In the genomic region with DNA sequence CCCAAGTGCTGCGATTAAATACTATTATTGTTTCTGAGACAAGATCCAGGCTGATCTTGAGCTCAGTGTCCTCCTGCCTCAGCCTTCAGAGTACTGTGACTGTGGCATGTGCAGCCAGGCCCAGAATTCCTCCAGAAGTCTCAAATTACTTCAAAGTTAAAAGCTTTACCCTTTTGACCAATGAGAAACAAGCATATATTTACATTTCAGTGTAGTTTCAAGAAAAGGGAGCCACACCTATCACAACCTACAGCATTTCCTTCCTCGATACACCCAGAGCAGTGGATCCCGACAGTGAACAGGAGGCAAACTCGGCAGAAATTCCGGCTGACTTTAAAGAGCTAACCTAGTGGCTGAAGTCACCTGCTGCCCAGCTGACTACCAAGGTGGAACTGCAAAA, we compare ENCODE assay signal across 28 mouse cellular contexts. TPM values are rescaled to one million over a fixed set of nuclear protein-coding genes. Genes with fewer than 3 reads are reported as not detected.
DNase-seq lines count a peak whose midpoint lies in the region; ATAC-seq and TF ChIP-seq lines count a peak whose summit lies in the region.
"Had no signal": no experiment of that assay in that cellular context is flagged by ENCODE, and none has a peak within 500 bp of the region (broad histone marks: within the 10 kb centered on the region; RNA-seq: fewer than 3 reads in every experiment).

No protein-coding gene starts in this region.

- no peaks in the 10 kb centered on the region for H3K27me3 ChIP-seq in ES-Bruce4 (ENCODE audit: control insufficient read depth, insufficient read depth, low read length, poor library complexity, severe bottlenecking)
- H3K27me3 ChIP-seq in stomach, postnatal 0 days (ENCODE audit: control insufficient read depth, insufficient read depth, low read length) = no peaks in the 10 kb centered on the region; the same call in 1 of the 2 replicates

- no peaks in the 10 kb centered on the region; the same call in 1 of the 2 replicates for H3K9me3 ChIP-seq in ES-Bruce4 (replicated peaks; ENCODE audit: control insufficient read depth, insufficient read depth, low read length, poor library complexity, severe bottlenecking)
- no peaks in the 10 kb centered on the region for H3K9me3 ChIP-seq in stomach, postnatal 0 days (ENCODE audit: control insufficient read depth, low read length)
- H3K9me3 ChIP-seq: embryonic facial prominence, embryonic 12.5 days; forebrain, embryonic 13.5 days; forebrain, embryonic 15.5 days; G1E had no signal

- intact Hi-C loops in heart, postnatal 14 days (cut with DNase I) = no loop called here

- H3K27ac ChIP-seq in ES-Bruce4 (ENCODE audit: insufficient read depth, low read length) = peak overlapping the region; percentile 37
- no peak overlapping the region for H3K27ac ChIP-seq in stomach, postnatal 0 days (replicated peaks)
- H3K27ac ChIP-seq: embryonic facial prominence, embryonic 10.5 days; embryonic facial prominence, embryonic 12.5 days; forebrain, embryonic 13.5 days; forebrain, embryonic 15.5 days had no signal

- H3K9ac ChIP-seq in ES-Bruce4 (ENCODE audit: low read depth, poor library complexity, severe bottlenecking) = no peak overlapping the region
- H3K9ac ChIP-seq in stomach, postnatal 0 days (ENCODE audit: low read length) = no peak overlapping the region
- H3K9ac ChIP-seq: embryonic facial prominence, embryonic 12.5 days; forebrain, embryonic 13.5 days; forebrain, embryonic 15.5 days; forebrain, postnatal 0 days had no signal

- no peaks in the 10 kb centered on the region for H3K36me3 ChIP-seq in ES-Bruce4 (ENCODE audit: control insufficient read depth, insufficient read depth, low read length, poor library complexity, severe bottlenecking)
- H3K36me3 ChIP-seq in stomach, postnatal 0 days (ENCODE audit: control insufficient read depth, insufficient read depth, low read length) = no peaks in the 10 kb centered on the region
- H3K36me3 ChIP-seq: embryonic facial prominence, embryonic 10.5 days; embryonic facial prominence, embryonic 12.5 days; forebrain, embryonic 15.5 days; G1E had no signal

- no peak for TF ChIP-seq EP300 in ES-Bruce4 (IDR thresholded peaks at IDR 0.05; ENCODE audit: insufficient read depth, low read depth, low read length)
- TF ChIP-seq EP300 in stomach, postnatal 0 days (optimal IDR thresholded peaks at IDR 0.05) = no peak

- no peak for TF ChIP-seq CTCF in ES-Bruce4 (IDR thresholded peaks at IDR 0.05; ENCODE audit: low read depth, low read length)
- no peak for TF ChIP-seq CTCF in stomach, postnatal 0 days (IDR thresholded peaks at IDR 0.05; ENCODE audit: low read depth)

- no peak for TF ChIP-seq POLR2A in ES-Bruce4 (IDR thresholded peaks at IDR 0.05; ENCODE audit: insufficient read depth, low read length)

- no peak overlapping the region for H3K4me3 ChIP-seq in ES-Bruce4 (ENCODE audit: low read depth, low read length)
- H3K4me3 ChIP-seq in stomach, postnatal 0 days (ENCODE audit: low read depth, low read length) = no peak overlapping the region
- H3K4me3 ChIP-seq: embryonic facial prominence, embryonic 10.5 days; embryonic facial prominence, embryonic 12.5 days; forebrain, embryonic 13.5 days; forebrain, embryonic 15.5 days had no signal

- ATAC-seq in stomach, postnatal 0 days (ENCODE audit: low FRiP score, low TSS enrichment) = peak; percentile 18; the same call in 1 of the 2 replicates
- ATAC-seq: CD4-positive, CD25-positive, alpha-beta regulatory T cell, adult 4 months; forebrain, embryonic 13.5 days; forebrain, embryonic 15.5 days; forebrain, postnatal 0 days; Patski had no signal

- H3K4me2 ChIP-seq in stomach, postnatal 0 days (replicated peaks; ENCODE audit: low read depth) = no peak overlapping the region
- H3K4me2 ChIP-seq: embryonic facial prominence, embryonic 12.5 days; forebrain, embryonic 13.5 days; forebrain, embryonic 15.5 days had no signal

- no peaks in the 10 kb centered on the region for H3K4me1 ChIP-seq in ES-Bruce4 (ENCODE audit: control insufficient read depth, insufficient read depth, low read length)
- no peaks in the 10 kb centered on the region for H3K4me1 ChIP-seq in stomach, postnatal 0 days (replicated peaks; ENCODE audit: control insufficient read depth, insufficient read depth)
- H3K4me1 ChIP-seq: embryonic facial prominence, embryonic 12.5 days; forebrain, embryonic 15.5 days had no signal

- 49% methylated on average over 5 of the region's 5 CpGs for WGBS in stomach, postnatal 0 days

- DNase-seq in R1 (ENCODE audit: low read depth, low spot score) = peak; percentile 82
- no peak for DNase-seq in stomach, postnatal 0 days (ENCODE audit: low spot score)
- no peak for DNase-seq in embryo, embryonic 9.5 days (ENCODE audit: extremely low spot score)
- no peak for DNase-seq in heart, postnatal 14 days
- DNase-seq: adrenal gland, adult 2 months; adrenal gland, postnatal 10 days; adrenal gland, postnatal 25 days; B cell, adult 2 months; cerebellum, adult 11 months; cerebellum, adult 18-20 months; cerebellum, adult 8-10 months; cerebellum, adult 9-11 months; cerebellum, postnatal 14 days; cerebellum, postnatal 36 days; embryo, embryonic 11 days; forebrain, postnatal 0 days had no signal

RNA-seq across cellular contexts. Expression of gene Acp7, which starts 6.3 kb away (rescaled TPM):
- polyA plus RNA-seq in ES-Bruce4 (2011; ENCODE audit: insufficient read depth, insufficient read length, low read depth, missing spikeins) = 1.4 and 1.8 TPM in 2 replicates
- polyA plus RNA-seq in stomach, postnatal 0 days (2015; fragmentation: Nextera tagmentation; extraction: Ambion mirVana) = 10.9 and 12.4 TPM in 2 replicates
- total RNA-seq in heart, postnatal 14 days (2021) = not detected
- total RNA-seq: adrenal gland, adult 2 months; adrenal gland, postnatal 10 days; adrenal gland, postnatal 25 days; adrenal gland, postnatal 4 days; CH12.LX; common myeloid progenitor, adult 5-6 weeks had no signal
- polyA plus RNA-seq: adrenal gland, adult 2 months; CD4-positive, CD25-positive, alpha-beta regulatory T cell, adult 4 months; embryonic facial prominence, embryonic 10.5 days; forebrain, embryonic 11.5 days; forebrain, embryonic 13.5 days; forebrain, embryonic 15.5 days; G1E; Patski had no signal

RNA-seq across cellular contexts. Expression of gene Pak4, which starts 26.8 kb away (rescaled TPM):
- polyA plus RNA-seq in ES-Bruce4 (2011; ENCODE audit: insufficient read depth, insufficient read length, low read depth, missing spikeins) = 64.4 and 75.1 TPM in 2 replicates
- 33.9 and 34.1 TPM in 2 replicates for polyA plus RNA-seq in stomach, postnatal 0 days (2015; fragmentation: Nextera tagmentation; extraction: Ambion mirVana)
- total RNA-seq in heart, postnatal 14 days (2021) = 1 to 10 TPM; 8.5 to 9.9 TPM

RNA-seq across cellular contexts. Expression of gene Samd4b, which starts 26.8 kb away (rescaled TPM):
- 86.0 and 94.1 TPM in 2 replicates for polyA plus RNA-seq in ES-Bruce4 (2011; ENCODE audit: insufficient read depth, insufficient read length, low read depth, missing spikeins)
- 9.8 and 12.0 TPM in 2 replicates for polyA plus RNA-seq in stomach, postnatal 0 days (2015; fragmentation: Nextera tagmentation; extraction: Ambion mirVana)
- 10 to 100 TPM; 32.1 to 32.4 TPM for total RNA-seq in heart, postnatal 14 days (2021)
